Mouse (Mus musculus): ENCODE measurements around the gene Ugt1a6b.
"Not testable (repeated sequence)": the region's sequence is repeated elsewhere in the genome, so short reads cannot be mapped to it uniquely, and the experiment has no call there.

DNA sequence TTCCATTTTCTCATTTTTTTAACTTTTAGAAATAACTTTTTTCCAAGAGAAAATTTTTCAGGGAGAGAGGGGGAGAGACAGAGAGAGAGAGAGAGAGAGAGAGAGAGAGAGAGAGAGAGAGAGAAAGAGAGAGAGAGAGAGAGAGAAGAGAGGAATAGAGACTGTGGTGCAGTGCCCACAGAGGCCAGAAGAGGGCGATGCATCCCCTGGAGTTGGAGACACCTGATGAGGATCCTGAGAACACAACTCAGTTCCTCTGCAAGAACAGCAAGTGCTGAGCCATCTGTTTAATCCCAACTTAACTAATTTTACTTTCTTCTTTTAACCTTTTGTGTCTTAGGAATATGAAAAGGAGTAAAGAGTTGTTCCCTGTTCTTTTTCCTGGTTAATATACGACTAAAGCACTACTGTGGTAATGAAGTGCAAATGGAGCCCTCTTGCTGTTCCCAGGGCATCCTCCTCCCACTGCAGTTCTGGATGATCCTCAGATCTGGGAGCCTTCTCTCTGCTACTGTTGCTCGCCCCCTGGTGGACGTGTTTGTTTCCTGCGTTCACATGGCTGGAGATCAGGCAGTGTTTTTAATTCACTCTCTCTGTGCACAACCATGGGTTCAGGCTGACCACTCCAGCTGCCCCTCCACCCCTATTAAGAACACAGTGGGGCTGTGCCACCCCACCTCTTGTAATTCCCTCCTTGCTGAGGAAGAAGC, 41.1 kb downstream of the Ugt1a6b start:
- TF ChIP-seq ZC3H11A (IDR thresholded peaks at IDR 0.05; ENCODE audit: borderline replicate concordance, low read depth, low read length); ZNF384 (IDR thresholded peaks at IDR 0.05; ENCODE audit: low read depth, low read length); MAFK (IDR thresholded peaks at IDR 0.05; ENCODE audit: insufficient read depth, low read depth, low read length); CHD2 (IDR thresholded peaks at IDR 0.05; ENCODE audit: low read depth, low read length): not testable (repeated sequence)
